Mouse (Mus musculus) heart, adult 2 months (tissue): ENCODE data around the gene Gm10118. TPM values are rescaled to one million over a fixed set of nuclear protein-coding genes. Genes with fewer than 3 reads are reported as not detected.

ENCODE experiments used
- DNase-seq, 2 experiments: peaks; one replicate each; pipeline ENCODE4 v3.0.0; 2021
- H3K27ac ChIP-seq: fragments of 200-600 bp; 2 replicates; pipeline ENCODE4 v1.8.1; 2022
- H3K27me3 ChIP-seq: fragments of 200-500 bp; 2 replicates; pipeline ENCODE4 v1.6.1; 2012; ENCODE audit warnings: mild to moderate bottlenecking, low read length, inconsistent platforms, mixed read lengths; ENCODE audit not compliant: control insufficient read depth, insufficient read depth
- H3K36me3 ChIP-seq: fragments of 200-500 bp; 2 replicates; pipeline ENCODE4 v1.6.1; 2012; ENCODE audit warnings: low read length, inconsistent platforms; ENCODE audit not compliant: control insufficient read depth, insufficient read depth
- H3K4me1 ChIP-seq: fragments of 200-500 bp; 2 replicates; pipeline ENCODE4 v1.6.1; 2011; ENCODE audit warnings: low read length; ENCODE audit not compliant: control insufficient read depth, insufficient read depth
- H3K4me3 ChIP-seq: fragments of 200-600 bp; 2 replicates; pipeline ENCODE4 v1.8.1; 2022
- H3K79me2 ChIP-seq: fragments of 200-500 bp; replicated peaks from 2 replicates; pipeline ENCODE4 v1.6.1; 2012; ENCODE audit warnings: mild to moderate bottlenecking, inconsistent platforms, low read length, moderate library complexity, mixed read lengths; ENCODE audit not compliant: control insufficient read depth, insufficient read depth
- H3K9ac ChIP-seq: fragments of 200-500 bp; 2 replicates; pipeline ENCODE4 v1.6.1; 2012; ENCODE audit warnings: low read depth, mild to moderate bottlenecking, control low read depth, inconsistent platforms, low read length, mixed read lengths
- CTCF ChIP-seq: fragments of 200-600 bp; IDR thresholded peaks from 2 replicates; pipeline ENCODE4 v1.8.1; 2022; ENCODE audit warnings: antibody characterized with exemption, mild to moderate bottlenecking, moderate library complexity
- EP300 ChIP-seq: fragments of 200-500 bp; IDR thresholded peaks from 2 replicates; pipeline ENCODE4 v1.6.1; 2011; ENCODE audit warnings: low read depth, low read length, control low read depth; ENCODE audit not compliant: insufficient read depth
- POLR2A ChIP-seq: fragments of 200-500 bp; IDR thresholded peaks from 2 replicates; pipeline ENCODE4 v1.6.1; 2011; ENCODE audit warnings: mild to moderate bottlenecking, low read depth, low read length, control low read depth; ENCODE audit not compliant: insufficient read depth
- WGBS: fragments of 180-500 bp; shearing (Covaris S2); methylation state at CpG from one replicate; pipeline ENCODE4 v1.1.7; 2018; 5-methylcytosine and 5-hydroxymethylcytosine counted together
- intact Hi-C: fragments of 180-260 bp; cut with DNase I; formaldehyde crosslinking; loops from one replicate; pipeline ENCODE4 v1.15.1; 2025
- long read RNA-seq: library from polyadenylated mRNA; stranded (forward); transcript quantifications from one replicate; pipeline ENCODE4 v2.0.0, GENCODE M21; 2021
- polyA plus RNA-seq: library from polyadenylated mRNA; depleted of rRNA; stranded (reverse); fragments of >200 nt; gene quantifications from 2 replicates; pipeline ENCODE4 v1.2.3, GENCODE M21; 2012; rRNA removed
- total RNA-seq, 2 experiments: library from RNA; stranded (reverse); gene quantifications; 2 replicates each; pipeline ENCODE4 v1.2.3; 2021

The Gm10118 gene
- not detected for total RNA-seq
- not detected in 2 replicates for polyA plus RNA-seq
- long read RNA-seq: 0 reads

DNA sequence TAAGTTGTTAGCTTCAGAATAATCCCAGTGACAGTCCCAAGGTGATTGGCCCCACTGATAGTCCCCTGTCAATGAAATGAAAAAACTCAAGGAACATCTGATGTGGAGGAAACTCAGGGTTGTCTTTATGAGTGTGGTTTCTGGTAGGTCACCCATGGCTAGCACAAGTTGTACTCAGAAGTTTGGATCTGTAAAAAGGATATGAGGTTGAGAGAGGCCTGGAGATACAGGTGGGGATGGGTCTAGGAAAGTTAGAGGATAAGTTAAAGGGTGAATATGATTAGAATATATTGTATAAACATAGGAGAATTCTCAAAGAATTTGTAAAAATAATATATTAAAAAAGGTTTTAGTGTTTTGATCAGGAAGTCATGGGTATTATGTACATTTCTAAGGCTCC, at the start of gene Gm10118:
Gene Gm10118, minus strand, starts transcription at position 101 of the 400 bp plus-strand sequence.
- intact Hi-C loops: no loop called here
- TF ChIP-seq EP300 (no peak), CTCF (no peak)
- DNase-seq: no peak

GRCm38 (mm10) chr10:63972300-63972699, 45.1 kb upstream of the Gm10118 start:
- H3K4me1 ChIP-seq: no peaks in the 10 kb centered on the region; the same call in 1 of the 2 replicates
- DNase-seq: no peak
- H3K79me2 ChIP-seq: no peaks in the 10 kb centered on the region
- H3K4me3 ChIP-seq: no peak overlapping the region
- no peaks in the 10 kb centered on the region for H3K36me3 ChIP-seq
- WGBS: 92% methylated on average over 2 of the region's 2 CpGs
- intact Hi-C loops: no loop called here
- H3K27me3 ChIP-seq: no peaks in the 10 kb centered on the region
- no peak overlapping the region for H3K9ac ChIP-seq
- TF ChIP-seq EP300: no peak
- no peak for TF ChIP-seq CTCF
- no peak for TF ChIP-seq POLR2A
- no peak overlapping the region for H3K27ac ChIP-seq

More for the DNA sequence above, at the start of gene Gm10118:
- Histone ChIP-seq H3K27me3 (no peaks in the 10 kb centered on the region), H3K9ac (no peak within 1 kb of the TSS), H3K27ac (no peak within 1 kb of the TSS), H3K4me1 (no peaks in the 10 kb centered on the region), H3K4me3 (no peak within 1 kb of the TSS), H3K36me3 (no peaks in the 10 kb centered on the region), H3K79me2 (no peaks in the 10 kb centered on the region)

DNA sequence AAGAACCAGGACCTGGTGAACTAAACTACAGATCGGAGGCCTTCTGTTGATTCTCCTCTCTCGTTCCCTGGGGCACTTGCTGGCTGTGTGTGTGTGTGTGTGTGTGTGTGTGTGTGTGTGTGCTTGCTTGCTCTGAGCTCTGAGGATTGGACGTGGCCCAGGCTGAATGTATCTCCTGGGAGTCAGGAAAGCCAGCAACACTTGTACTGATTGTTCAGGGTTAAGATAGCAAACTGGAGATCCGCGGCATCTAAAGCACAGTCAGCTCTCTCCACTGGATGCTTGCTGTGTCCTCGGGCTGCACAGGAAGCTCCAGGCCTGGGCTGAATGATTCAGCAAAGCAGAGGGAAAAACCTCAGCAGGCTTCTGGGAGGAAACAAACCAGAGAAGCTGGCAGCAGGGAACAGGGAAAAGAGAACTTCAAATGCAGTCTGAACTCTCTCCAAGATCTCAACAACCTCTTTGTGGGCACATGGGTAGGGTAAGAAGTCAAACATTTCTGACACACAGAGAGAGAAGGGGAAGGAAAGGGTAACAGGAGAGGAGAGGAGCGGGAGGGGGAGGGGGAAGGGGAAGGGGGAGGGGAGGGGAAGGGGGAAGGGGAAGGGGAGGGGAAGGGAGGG, 27.2 kb upstream of the Gm10118 start:
- peaks cover 6% of the 10 kb centered on the region for H3K4me1 ChIP-seq
- H3K9ac ChIP-seq: no peak overlapping the region
- peak overlapping the region; percentile 49 for H3K27ac ChIP-seq
- intact Hi-C loops: loop anchor here (10.0 kb wide), 1 partner anchor 70 kb away; no protein-coding TSS in a partner anchor
- 12% methylated on average over 6 of the region's 7 CpGs for WGBS
- no peaks in the 10 kb centered on the region for H3K27me3 ChIP-seq
- H3K79me2 ChIP-seq: no peaks in the 10 kb centered on the region
- no peak overlapping the region for H3K4me3 ChIP-seq
- peak; percentile 59 to 73 for DNase-seq
- peaks cover 3% of the 10 kb centered on the region for H3K36me3 ChIP-seq
- peak; percentile 47; the same call in 1 of the 2 replicates for TF ChIP-seq EP300
- TF ChIP-seq CTCF: no peak
- TF ChIP-seq POLR2A: no peak

GRCm38 (mm10) chr10:63951481-63951880, 24.2 kb upstream of the Gm10118 start:
- peaks cover 3% of the 10 kb centered on the region for H3K36me3 ChIP-seq
- H3K79me2 ChIP-seq: no peaks in the 10 kb centered on the region
- intact Hi-C loops: loop anchor here (10.0 kb wide), 1 partner anchor 67 kb away; no protein-coding TSS in a partner anchor
- no peaks in the 10 kb centered on the region for H3K27me3 ChIP-seq
- DNase-seq: no peak
- WGBS: 71% methylated on average over 1 of the region's 1 CpGs
- no peak overlapping the region for H3K27ac ChIP-seq
- TF ChIP-seq EP300 (no peak), POLR2A (no peak), CTCF (no peak)
- no peak overlapping the region for H3K4me3 ChIP-seq
- no peak overlapping the region for H3K9ac ChIP-seq
- H3K4me1 ChIP-seq: peaks cover 7% of the 10 kb centered on the region

DNA sequence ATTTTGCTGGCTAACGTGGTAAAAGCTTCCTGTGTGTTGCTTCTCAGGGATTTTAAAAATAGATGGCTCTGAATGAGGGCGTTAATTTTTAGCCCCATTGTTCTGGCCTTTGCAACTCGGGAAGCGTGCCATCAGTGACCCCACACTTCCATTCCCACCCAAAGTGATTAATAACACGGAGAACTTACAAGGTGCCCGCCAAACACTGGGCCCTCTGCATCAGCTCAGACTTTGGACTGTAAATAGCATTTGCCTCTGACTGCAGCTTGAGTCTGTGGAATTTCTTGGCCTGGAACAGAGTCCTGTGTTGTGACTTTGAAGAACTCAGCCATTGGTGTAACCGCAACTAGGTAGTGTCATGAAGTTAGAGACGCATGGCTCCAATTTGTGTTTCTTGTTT, 23.6 kb upstream of the Gm10118 start:
- Histone ChIP-seq H3K4me3 (no peak overlapping the region), H3K27ac (no peak overlapping the region; the same call in 1 of the 2 replicates), H3K4me1 (peaks cover 7% of the 10 kb centered on the region), H3K27me3 (no peaks in the 10 kb centered on the region), H3K9ac (no peak overlapping the region), H3K79me2 (no peaks in the 10 kb centered on the region), H3K36me3 (peaks cover 3% of the 10 kb centered on the region)
- intact Hi-C loops: loop anchor here (10.0 kb wide), 1 partner anchor 66 kb away; no protein-coding TSS in a partner anchor
- WGBS: 9% methylated on average over 8 of the region's 8 CpGs
- no peak for TF ChIP-seq CTCF
- TF ChIP-seq EP300: 0 out of 2 replicates have a peak, but pooled peaks have one; percentile 14
- TF ChIP-seq POLR2A: no peak
- peak; percentile 32 for DNase-seq

- Histone ChIP-seq H3K36me3 (peaks cover 3% of the 10 kb centered on the region), H3K79me2 (no peaks in the 10 kb centered on the region), H3K4me1 (peaks cover 7% of the 10 kb centered on the region), H3K9ac (no peak overlapping the region), H3K4me3 (no peak overlapping the region), H3K27me3 (no peaks in the 10 kb centered on the region), H3K27ac (no peak overlapping the region)
- DNase-seq: no peak
- WGBS: 73% methylated on average over 4 of the region's 4 CpGs
- TF ChIP-seq POLR2A: no peak
- TF ChIP-seq EP300: no peak
- TF ChIP-seq CTCF: no peak
- intact Hi-C loops: no loop called here
Measured at GRCm38 (mm10) chr10:63947266-63947665, 20.0 kb upstream of the Gm10118 start.
